Mouse (Mus musculus) gastrocnemius, postnatal 10 days (tissue): ENCODE measurements around the gene Golga1. TPM values are rescaled to one million over a fixed set of nuclear protein-coding genes. Genes with fewer than 3 reads are reported as not detected.

Experiments used
- DNase-seq: peaks from one replicate; pipeline ENCODE4 v3.0.0; 2021; ENCODE audit warnings: mixed read lengths
- total RNA-seq, 2 experiments: library from RNA; stranded (reverse); gene quantifications; 2 replicates each; pipeline ENCODE4 v1.2.3; 2021

The Golga1 gene
- total RNA-seq, 2 experiments from 2014 or later: 11.7 to 16.0 TPM

GRCm38 (mm10) chr2:38974171-38974570 is 91.2 kb downstream of the Golga1 start:
- DNase-seq: no peak

- DNase-seq: no peak
Measured at GRCm38 (mm10) chr2:38973701-38974100, 91.6 kb downstream of the Golga1 start.

GRCm38 (mm10) chr2:38973223-38973622 is 92.1 kb downstream of the Golga1 start:
- DNase-seq: no peak

- no peak for DNase-seq
Measured at GRCm38 (mm10) chr2:38970057-38970456, 95.3 kb downstream of the Golga1 start.

GRCm38 (mm10) chr2:38969650-38970049 is 95.7 kb downstream of the Golga1 start:
- DNase-seq: no peak

Other genes starting within 250 kb of the Golga1 start
- 1 to 10 TPM; 1.6 to 2.6 TPM for gene Nr6a1, start 137.9 kb downstream of the Golga1 start, total RNA-seq
- gene Olfml2a, start 133.6 kb downstream of the Golga1 start, total RNA-seq: 10 to 100 TPM; 25.2 to 32.6 TPM
- gene Wdr38, start 68.1 kb downstream of the Golga1 start, total RNA-seq: under 1 TPM; 0.09 to 0.18 TPM
- 10 to 100 TPM; 53.5 to 55.3 TPM for gene Arpc5l, start 60.2 kb downstream of the Golga1 start, total RNA-seq
- gene Rpl35, start 59.9 kb downstream of the Golga1 start, total RNA-seq: 100 to 1,000 TPM; 428 to 441 TPM
- 10 to 100 TPM in 1 of 2 experiments, 1 to 10 TPM in 1; 5.5 to 10.1 TPM for gene Scai, start 125.2 kb upstream of the Golga1 start, total RNA-seq
- gene Ppp6c, start 160.9 kb upstream of the Golga1 start, total RNA-seq: 10 to 100 TPM; 63.5 to 68.9 TPM